Mouse (Mus musculus) ovary, adult 18-20 months (tissue): Measurements from ENCODE around the gene Shld1.

Experiments
- DNase-seq: peaks from one replicate; pipeline ENCODE4 v3.0.0; 2022; ENCODE audit warnings: low spot score, mixed read lengths

The Shld1 gene

GRCm38 (mm10) chr2:132724561-132724960, 37.8 kb downstream of the Shld1 start:
- DNase-seq: no peak

- DNase-seq: no peak
These were observed 38.7 kb downstream of the Shld1 start for GRCm38 (mm10) chr2:132725376-132725905.

- DNase-seq: no peak
These were observed 39.4 kb downstream of the Shld1 start for GRCm38 (mm10) chr2:132726156-132726555.

GRCm38 (mm10) chr2:132732940-132733339, 46.2 kb downstream of the Shld1 start:
- no peak for DNase-seq

- no peak for DNase-seq
These were observed 47.2 kb downstream of the Shld1 start for GRCm38 (mm10) chr2:132733603-132734573.

- no peak for DNase-seq
These were observed 52.2 kb downstream of the Shld1 start for GRCm38 (mm10) chr2:132738816-132739432.

- peak; percentile 5 for DNase-seq
These were observed 55.2 kb downstream of the Shld1 start for GRCm38 (mm10) chr2:132741862-132742347.

GRCm38 (mm10) chr2:132744866-132745265, 58.1 kb downstream of the Shld1 start:
- no peak for DNase-seq

GRCm38 (mm10) chr2:132746108-132746507, 59.4 kb downstream of the Shld1 start:
- no peak for DNase-seq

- DNase-seq: no peak
These were observed 64.0 kb downstream of the Shld1 start for GRCm38 (mm10) chr2:132750726-132751125.

GRCm38 (mm10) chr2:132751141-132752066, 64.7 kb downstream of the Shld1 start:
- DNase-seq: no peak

GRCm38 (mm10) chr2:132752398-132752797, 65.7 kb downstream of the Shld1 start:
- DNase-seq: no peak

- no peak for DNase-seq
These were observed 66.4 kb downstream of the Shld1 start for GRCm38 (mm10) chr2:132753137-132753536.

GRCm38 (mm10) chr2:132757911-132758310, 71.2 kb downstream of the Shld1 start:
- DNase-seq: no peak

GRCm38 (mm10) chr2:132770822-132771221, 84.1 kb downstream of the Shld1 start:
- no peak for DNase-seq

- DNase-seq: no peak
These were observed 94.2 kb downstream of the Shld1 start, which contains the start of gene Chgb for GRCm38 (mm10) chr2:132780978-132781377. Chgb (plus strand) TSS chr2:132781278.

GRCm38 (mm10) chr2:132781439-132782068, 94.8 kb downstream of the Shld1 start:
- peak; percentile 88 for DNase-seq

GRCm38 (mm10) chr2:132784039-132784438, 97.3 kb downstream of the Shld1 start:
- DNase-seq: no peak

- no peak for DNase-seq
These were observed 106.9 kb downstream of the Shld1 start for GRCm38 (mm10) chr2:132793441-132794203.

GRCm38 (mm10) chr2:132794204-132794586, 107.5 kb downstream of the Shld1 start:
- DNase-seq: no peak
